Mouse (Mus musculus) C2C12 (cell line): ENCODE results near the gene Cyp26b1.

Experiments used
- CTCF ChIP-seq: IDR thresholded peaks from one replicate; pipeline ENCODE4 v1.5.1; 2011; ENCODE audit not compliant: control insufficient read depth, insufficient read depth, insufficient read length
- MYOD1 ChIP-seq: IDR thresholded peaks from one replicate; pipeline ENCODE4 v1.6.1; 2011; ENCODE audit warnings: low read depth; ENCODE audit not compliant: control insufficient read depth, insufficient read length
- USF1 ChIP-seq: IDR thresholded peaks from one replicate; pipeline ENCODE4 v1.6.1; 2011; ENCODE audit warnings: low read depth, mild to moderate bottlenecking, control low read depth, moderate library complexity

DNA sequence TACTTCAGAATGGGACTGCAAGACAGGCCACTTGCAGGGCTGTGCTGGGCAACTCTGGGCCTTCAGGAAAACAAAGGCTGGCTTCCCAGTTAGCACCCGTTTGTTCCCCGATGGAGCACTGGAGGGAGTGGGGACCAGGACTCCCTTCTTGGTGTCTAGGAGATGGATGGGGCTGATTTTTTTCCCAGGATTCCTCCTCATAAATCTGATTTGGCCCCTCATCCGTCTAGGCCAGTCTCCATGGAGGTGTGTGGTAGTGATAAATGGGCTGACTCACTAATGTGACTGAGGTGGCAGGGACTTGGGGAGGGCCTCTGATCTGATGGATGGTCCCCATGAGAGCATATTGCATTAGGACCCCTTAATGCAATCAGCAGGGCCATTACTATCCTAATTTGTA, 5.0 kb upstream of the Cyp26b1 start:
- TF ChIP-seq CTCF (no peak), MYOD1 (no peak), USF1 (no peak)
